Mouse (Mus musculus) lung, postnatal 10 days (tissue): ENCODE measurements at regions not wholly inside any gene's neighbourhood (a gene's known extent, or its start where the extent isn't known, plus 50 kb on each side); places are given as distances from the start of the nearest gene placed in this dataset.

ENCODE experiments used
- DNase-seq: peaks from one replicate; pipeline ENCODE4 v3.0.0; 2021

DNA sequence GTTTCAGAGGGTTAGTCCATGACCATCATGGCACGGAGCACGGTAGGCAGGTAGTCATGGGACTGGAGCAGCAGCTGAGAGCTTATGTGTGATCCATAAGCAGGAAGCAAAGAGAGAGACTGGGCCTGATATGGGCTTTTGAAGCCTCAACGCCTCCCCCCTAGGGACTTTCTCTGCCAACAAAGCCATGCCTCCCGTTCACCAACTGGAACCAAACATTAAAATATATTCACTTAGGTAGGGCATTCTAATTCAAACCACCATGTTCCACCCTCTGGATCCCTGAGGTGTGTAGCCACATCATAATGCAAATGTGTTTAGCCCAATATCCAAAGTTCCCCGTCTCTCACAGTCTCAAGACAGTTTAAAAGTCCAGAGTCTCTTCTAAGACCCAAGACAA, 85.3 kb upstream of the Ltbp1 start:
- DNase-seq = no peak

DNA sequence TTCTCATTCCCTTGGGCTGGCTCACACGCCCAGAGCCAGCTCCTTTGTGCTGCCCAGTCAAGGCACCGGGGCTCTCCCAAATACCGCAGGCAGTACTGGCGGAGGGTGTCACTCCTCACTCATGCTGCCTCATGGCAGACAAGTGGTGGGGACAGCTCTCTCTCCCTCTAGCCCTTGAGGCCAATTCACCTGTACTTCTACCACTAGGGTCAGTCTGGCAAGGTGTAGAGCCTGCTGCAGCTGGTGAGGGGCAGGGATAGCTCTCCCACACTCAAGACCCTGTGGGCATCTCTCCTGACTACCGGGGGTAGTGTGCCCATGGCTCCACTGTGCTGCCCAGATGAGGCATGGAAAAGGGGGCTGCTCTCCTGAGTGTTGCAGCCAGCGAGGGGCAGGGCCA, 84.0 kb upstream of the Ltbp1 start:
- no peak for DNase-seq

DNA sequence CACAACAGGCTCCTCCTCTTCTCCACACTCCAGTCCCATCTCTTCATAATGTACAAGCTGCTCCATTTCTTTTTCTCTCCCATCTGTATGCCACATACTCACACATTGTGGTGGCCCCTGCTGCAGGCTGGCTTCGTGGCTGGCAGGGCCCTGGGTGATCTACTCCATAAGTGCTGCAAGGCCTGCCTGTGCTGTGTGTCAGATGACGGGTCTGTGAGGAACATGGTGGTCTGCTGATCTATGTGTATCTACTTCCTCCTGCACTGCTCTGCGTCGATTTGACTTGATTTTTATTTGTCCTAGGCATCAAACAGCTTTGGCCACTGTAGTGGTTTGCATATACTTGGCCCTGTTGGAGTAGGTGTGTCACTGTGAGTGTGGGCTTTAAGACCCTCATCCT, 83.4 kb upstream of the Ltbp1 start:
- no peak for DNase-seq

DNA sequence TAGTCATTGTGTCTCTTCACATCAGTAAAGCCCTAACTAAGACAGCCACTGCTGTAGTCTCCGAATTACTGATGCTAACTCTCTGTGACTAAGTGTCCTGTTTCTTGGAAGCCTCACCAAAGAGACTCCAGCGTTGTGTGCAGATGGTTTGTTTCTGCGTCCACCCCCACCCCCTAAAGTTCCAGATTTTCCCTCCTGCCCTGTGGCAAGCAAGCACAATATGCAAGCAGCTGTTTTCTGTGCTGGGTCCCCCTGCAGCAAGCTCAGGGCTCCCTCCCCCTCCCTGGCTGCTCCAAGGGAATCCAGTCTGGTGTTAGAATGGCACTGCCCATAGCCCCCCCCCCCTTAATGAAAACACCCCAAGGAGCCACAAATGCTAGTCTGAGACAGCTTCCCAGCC, 82.8 kb upstream of the Ltbp1 start:
- peak; percentile 70 for DNase-seq

DNA sequence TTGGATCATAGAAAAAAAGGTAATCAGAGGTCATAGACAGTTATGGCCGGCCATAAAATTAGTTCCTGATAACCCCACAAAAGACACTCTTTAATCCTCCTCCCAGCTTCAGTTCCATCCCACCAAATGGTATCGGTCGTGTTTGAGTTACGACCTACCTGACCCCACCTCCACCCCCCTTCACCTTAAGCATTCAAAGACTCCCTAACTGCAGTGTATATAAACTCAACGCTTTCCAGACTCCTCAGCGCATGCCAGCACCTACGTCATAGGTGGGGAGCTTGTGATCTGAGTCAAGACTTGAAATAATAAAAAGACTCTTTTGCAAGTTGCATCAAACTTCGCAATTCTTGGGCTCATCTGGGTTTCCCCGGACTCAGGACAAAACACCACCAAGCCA, 82.3 kb upstream of the Ltbp1 start:
- DNase-seq = no peak

DNA sequence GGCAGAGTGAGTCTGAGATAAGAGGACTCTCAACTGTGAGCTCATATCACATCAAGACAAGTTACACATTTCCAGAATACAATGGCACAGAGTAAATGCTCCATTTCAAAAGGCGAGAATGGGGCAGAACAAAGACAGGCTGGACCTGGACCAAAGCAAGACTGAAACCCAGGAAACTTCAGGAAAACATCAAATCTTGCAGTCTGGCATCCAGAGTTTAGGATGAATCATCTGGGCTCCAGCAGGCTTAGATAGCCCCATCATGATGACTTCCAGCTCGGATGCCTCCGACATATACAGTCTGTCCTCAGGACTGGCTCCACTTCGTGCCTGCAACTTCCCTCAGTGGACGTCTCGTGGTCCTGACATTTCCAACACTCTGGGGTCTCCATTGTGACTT, 80.2 kb upstream of the Ltbp1 start:
- DNase-seq = no peak

DNA sequence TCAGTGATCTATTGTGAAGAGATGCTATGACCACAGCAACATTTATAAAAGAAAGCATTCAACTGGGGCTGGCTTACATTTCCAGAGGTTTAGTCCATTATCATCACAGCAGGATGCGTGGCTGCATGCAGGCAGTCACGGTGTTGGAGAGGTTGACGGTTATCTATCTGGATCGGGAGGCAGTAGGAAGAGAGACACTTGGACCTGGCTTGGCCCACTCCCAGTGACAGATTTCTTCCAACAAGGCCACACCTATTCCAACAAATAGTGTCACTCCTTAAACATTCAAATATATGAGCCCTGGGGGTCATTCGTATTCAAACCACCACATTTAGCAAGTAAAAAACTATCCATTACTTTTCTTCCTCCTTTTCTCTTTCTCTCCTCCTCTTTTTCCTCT, 77.4 kb upstream of the Ltbp1 start:
- no peak for DNase-seq

DNA sequence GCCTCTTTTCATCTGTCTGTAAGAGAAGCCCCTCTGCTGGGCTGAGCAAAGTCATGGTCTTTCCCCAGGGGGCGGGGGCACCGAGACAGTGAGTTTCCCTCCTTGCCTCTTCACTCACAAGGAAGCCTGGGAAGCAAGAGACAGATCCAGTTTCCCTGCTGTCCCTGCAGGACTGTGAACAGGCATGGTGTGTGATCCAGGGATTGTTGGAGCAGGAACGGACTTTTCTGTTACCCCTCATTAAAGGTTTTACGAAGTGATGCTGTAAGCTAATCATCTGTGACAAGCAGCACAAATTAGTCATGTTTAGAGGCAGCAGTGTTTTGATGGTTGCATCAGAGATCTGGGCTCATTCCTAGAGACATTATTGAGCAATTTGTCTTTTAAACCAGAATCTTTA, 73.8 kb upstream of the Ltbp1 start:
- peak; percentile 18 for DNase-seq

DNA sequence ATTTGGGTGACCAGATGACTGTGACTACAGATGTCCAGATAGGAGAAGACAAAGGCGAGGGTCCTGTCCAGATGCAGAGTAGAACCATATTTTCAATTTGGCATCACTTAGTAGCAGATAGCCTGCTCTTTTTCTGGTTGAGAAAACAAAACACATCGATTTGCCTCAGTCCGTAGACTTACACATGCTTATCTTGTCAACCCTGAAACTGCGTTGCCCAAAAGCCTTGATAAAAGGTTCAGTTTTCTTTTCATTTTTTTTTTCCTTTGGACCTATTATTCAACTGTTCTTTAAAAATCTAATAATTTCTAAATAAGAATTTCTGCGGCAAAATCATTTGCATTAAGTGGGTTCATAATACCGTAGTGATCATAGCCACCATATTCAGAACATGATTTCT, 64.0 kb upstream of the Ltbp1 start:
- DNase-seq = no peak

DNA sequence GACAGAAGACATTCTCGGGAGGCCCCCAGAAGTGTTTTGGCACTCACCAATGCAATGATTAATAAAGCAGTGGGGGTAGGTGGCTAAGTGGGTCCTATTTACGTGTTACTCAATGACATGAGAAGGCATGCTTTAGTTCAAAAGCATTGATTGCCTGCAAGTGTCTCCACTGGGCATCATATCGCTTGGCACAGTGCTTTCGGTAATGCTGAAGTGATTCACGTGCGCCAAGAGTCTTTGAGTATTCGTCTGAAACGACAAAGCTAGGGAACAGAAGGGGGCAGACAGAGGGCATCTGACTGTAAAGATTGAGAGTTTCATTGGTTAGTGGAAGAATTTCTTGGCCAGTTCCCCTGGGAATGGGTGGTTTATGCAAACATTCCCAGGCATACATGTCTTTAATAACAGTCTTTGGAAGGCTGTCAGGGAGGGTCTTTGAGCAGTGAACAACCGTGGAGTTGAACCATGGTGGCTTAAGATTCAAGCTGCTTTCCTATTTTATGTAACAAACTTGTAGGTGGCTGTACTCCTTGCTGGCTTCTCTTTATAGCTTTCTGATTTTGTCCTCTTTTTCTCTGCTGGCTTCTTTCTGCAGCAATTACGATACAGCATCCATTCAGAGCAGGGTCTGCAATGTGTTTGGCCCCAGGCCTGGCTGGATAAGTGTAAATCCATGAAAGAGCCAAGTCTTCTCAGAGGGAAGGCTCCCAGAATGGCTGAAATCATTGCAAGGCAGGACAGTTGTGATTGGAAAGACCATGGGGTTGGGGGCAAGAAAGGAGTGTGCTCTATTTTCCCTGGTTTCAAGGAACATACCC, 62.2 kb upstream of the Ltbp1 start:
- DNase-seq = no peak

DNA sequence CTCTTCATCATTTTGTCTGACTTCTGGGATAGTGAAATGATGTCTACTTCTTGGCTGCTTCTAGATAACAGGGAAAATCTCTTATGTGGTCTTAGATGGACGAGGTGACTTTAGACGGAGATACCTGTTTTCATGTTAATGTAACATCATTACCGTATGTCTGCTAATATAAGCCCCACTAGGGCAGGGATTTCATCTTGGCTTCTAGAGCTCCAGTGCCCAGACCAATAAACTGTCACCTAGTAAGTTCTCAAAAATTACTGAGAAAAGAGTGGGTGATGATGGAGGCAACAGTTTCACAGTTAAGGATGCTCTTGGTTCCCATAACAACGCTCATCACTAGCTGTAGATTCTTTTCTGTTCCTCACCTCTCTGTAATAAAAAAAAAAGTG, 61.6 kb upstream of the Ltbp1 start:
- DNase-seq = no peak

DNA sequence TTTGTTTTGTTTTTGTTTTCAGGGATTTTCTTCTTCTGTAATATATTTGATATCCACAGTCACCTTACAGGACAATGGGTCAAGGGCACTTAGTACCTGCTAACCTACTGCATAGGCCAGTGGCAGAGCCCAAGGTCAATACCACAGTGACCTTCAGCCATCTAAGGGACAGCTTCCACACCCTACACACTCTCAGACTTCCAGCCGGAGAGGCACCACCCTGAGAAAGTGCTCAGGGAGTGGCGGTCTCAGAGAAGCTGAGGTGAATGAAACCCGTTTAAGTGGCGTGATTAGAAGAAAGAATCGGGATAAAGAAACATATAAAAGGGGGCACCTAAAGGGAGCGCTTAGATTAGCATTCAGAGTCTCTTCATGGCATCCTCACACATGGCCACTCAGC, 60.2 kb upstream of the Ltbp1 start:
- DNase-seq = no peak

DNA sequence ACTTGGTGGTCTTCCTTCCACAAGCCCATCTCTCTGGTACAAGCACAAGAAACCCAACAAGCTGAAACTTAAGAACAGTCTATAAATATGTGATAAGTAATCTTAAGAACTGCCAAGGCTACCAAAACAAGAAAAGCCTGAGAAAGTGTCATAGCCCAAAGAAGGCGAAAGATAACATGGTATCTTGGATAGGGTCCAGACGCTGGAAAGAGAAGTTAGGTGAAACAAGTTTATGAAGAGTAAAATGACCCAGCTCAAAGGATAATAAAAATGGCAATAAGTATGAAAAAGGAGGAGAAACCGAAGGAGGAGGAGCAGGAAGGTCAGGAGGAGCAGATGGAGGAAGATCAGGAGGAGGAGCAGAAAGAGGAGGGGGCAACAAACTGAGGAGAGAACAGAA, 56.9 kb upstream of the Ltbp1 start:
- no peak for DNase-seq

DNA sequence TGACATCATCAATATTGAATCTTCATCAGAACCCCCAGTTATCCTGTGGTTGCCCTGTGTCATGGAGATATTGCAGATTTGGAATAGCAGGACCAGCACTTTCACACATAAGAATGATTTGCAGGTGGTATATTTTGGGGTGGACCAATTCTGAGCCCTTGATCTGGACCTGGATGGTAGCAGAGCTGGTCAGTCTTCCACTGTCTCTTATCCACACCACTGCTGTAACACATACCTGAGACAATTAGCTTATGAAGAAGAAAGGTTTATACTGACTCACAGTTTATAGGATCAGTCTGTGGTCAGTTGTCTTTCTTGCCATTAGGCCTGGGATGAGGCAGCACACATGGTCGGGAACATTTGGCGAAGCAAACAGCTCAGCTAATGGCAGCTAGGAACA, 55.1 kb upstream of the Ltbp1 start:
- DNase-seq = no peak

DNA sequence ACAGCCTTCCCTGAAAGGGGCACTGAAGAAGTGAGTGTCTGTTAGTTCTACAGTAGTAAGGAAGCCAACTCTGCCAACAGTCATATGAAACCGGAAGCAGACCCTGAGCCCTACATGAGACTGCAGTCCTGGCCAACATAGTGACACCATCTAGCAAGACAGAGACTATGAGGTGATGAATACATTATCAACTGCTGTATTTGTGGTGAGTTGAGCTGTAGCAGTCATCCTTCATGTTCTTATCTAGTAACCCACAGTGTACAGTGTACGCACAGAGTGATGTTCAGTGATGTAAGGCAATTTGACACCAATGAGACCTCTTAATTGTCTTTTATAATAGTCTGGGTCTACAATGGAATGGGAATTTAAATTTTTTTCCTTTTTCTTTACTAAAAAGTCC, 50.4 kb upstream of the Ltbp1 start:
- DNase-seq = no peak
